Mouse (Mus musculus) forebrain, embryonic 10.5 days (tissue): ENCODE measurements around the gene Fam155a. TPM values are rescaled to one million over a fixed set of nuclear protein-coding genes. Genes with fewer than 3 reads are reported as not detected.

ENCODE experiments used
- DNase-seq: peaks from one replicate; pipeline ENCODE4 v3.0.0-alpha.2; 2017; ENCODE audit warnings: low spot score; ENCODE audit errors: extremely low spot score
- H3K27ac ChIP-seq: fragments of 300-500 bp; sonication (generic); 2 replicates; pipeline ENCODE4 v1.5.1; 2016; ENCODE audit warnings: mild to moderate bottlenecking
- H3K27me3 ChIP-seq: fragments of 300-500 bp; sonication (generic); 2 replicates; pipeline ENCODE4 v1.6.1; 2016; ENCODE audit warnings: mild to moderate bottlenecking; ENCODE audit not compliant: poor library complexity, severe bottlenecking
- H3K36me3 ChIP-seq: fragments of 300-500 bp; sonication (generic); replicated peaks from 2 replicates; pipeline ENCODE4 v1.6.1; 2016; ENCODE audit warnings: mild to moderate bottlenecking, moderate library complexity
- H3K4me1 ChIP-seq: fragments of 300-500 bp; sonication (generic); 2 replicates; pipeline ENCODE4 v1.6.1; 2016
- H3K4me3 ChIP-seq: fragments of 300-500 bp; sonication (generic); 2 replicates; pipeline ENCODE4 v1.5.1; 2016; ENCODE audit warnings: mild to moderate bottlenecking, moderate library complexity
- H3K9me3 ChIP-seq: fragments of 300-500 bp; sonication (generic); 2 replicates; pipeline ENCODE4 v1.6.1; 2016; ENCODE audit warnings: mild to moderate bottlenecking, moderate library complexity
- WGBS: fragments of 180-500 bp; shearing (Covaris S2); methylation state at CpG from one replicate; pipeline ENCODE4 v1.1.7; 2016; 5-methylcytosine and 5-hydroxymethylcytosine counted together
- polyA plus RNA-seq: library from polyadenylated mRNA; unstranded; fragments of >200 nt; fragmentation: Nextera tagmentation; extraction: Ambion mirVana; gene quantifications from 2 replicates; pipeline ENCODE4 v1.2.1, GENCODE M21; 2016

The Fam155a gene
- polyA plus RNA-seq, 1 experiment from 2014 or later = 0.53 TPM

DNA sequence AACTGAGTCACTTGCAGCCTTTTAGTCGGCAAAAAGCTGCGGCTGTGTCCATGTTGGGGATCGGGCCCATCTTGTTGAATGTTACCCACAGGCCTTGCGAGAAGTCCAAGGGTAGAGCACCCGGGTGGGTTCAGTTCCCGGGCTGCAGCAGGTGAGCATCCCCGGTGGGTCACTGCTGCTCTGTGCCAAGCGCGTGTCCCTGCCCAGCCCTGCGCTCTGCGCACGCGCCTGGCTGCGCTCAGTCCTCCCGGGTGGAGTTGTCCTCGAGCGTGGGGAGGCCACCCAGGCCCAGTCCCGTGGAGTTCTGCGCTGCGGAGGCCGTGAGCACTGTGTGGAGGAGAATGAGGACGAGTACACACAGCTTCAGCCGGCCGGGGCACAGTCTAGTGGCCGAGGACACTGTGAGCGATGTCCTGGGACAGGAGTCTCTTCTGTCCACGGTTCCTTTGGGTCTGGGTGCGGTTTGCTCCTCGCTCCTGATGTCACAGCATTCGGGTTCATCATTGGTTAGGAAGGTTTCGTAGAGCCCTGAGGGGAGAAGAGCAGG lies 563.4 kb downstream of the Fam155a start:
- 94% methylated on average over 31 of the region's 31 CpGs for WGBS
- DNase-seq = no peak
- peak overlapping the region; percentile 31; the same call in 1 of the 2 replicates for H3K27ac ChIP-seq
- no peaks in the 10 kb centered on the region for H3K36me3 ChIP-seq
- H3K4me3 ChIP-seq = no peak overlapping the region
- peaks cover 3% of the 10 kb centered on the region; the same call in 1 of the 2 replicates for H3K9me3 ChIP-seq
- no peaks in the 10 kb centered on the region for H3K27me3 ChIP-seq
- H3K4me1 ChIP-seq = peaks cover 43% of the 10 kb centered on the region

DNA sequence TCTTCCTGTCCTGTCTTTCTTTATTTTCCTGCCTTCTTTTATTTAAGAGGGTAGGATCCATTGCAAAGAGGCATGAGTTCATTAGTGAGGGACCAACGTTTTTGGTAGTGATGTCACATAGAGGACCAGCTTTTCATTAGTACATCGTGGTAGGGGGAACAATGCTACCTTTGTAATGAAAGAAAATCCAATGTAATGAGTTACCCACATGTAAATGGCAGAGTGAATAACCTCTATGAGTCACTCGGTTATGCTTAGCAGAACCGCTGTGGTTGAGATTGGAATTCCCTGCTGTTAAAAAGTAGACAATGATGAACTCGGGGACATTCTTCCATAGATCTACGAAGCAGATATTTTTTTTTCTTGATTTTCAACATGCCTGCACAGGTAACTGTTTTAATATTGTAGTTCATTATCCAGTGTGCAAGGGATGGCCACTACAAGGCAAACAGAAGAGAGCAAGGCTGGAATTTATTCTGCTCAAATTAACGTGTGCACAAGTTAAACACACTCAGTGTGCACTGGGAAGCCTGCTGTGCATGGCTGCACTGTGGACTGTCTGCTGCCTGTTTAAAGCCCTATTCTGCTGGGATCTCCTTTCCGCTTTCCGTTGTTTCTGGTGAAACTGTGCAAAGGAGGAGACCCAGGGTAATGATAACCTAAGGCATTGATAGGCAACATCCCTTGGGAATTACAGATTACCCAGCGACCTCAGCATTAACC lies 566.5 kb downstream of the Fam155a start:
- no peaks in the 10 kb centered on the region for H3K36me3 ChIP-seq
- DNase-seq = no peak
- no peak overlapping the region for H3K4me3 ChIP-seq
- peaks cover 38% of the 10 kb centered on the region for H3K4me1 ChIP-seq
- WGBS = 51% methylated on average over 10 of the region's 10 CpGs
- peaks cover 3% of the 10 kb centered on the region; the same call in 1 of the 2 replicates for H3K9me3 ChIP-seq
- H3K27me3 ChIP-seq = no peaks in the 10 kb centered on the region
- peak overlapping the region; percentile 72 for H3K27ac ChIP-seq

DNA sequence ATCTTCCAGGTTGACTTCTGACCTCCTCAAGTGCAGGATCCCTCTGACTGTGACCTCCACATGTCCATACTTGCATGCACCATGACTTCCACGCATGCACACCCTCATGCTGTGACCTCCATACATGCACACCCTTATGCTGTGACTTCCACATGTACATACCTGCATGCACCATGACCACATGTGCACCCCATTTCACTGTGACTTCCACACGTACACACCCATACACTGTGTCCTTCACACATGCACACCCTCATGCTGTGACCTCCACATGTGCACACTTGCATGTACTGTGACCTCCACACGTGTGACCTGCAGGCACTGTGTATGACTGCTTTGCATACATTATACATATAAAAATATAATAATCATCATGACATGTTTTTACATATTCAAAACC lies 570.9 kb downstream of the Fam155a start:
- DNase-seq = no peak
- H3K27ac ChIP-seq = no peak overlapping the region
- H3K27me3 ChIP-seq = no peaks in the 10 kb centered on the region
- no peak overlapping the region for H3K4me3 ChIP-seq
- H3K9me3 ChIP-seq = no peaks in the 10 kb centered on the region
- peaks cover 25% of the 10 kb centered on the region for H3K4me1 ChIP-seq
- 84% methylated on average over 3 of the region's 3 CpGs for WGBS
- no peaks in the 10 kb centered on the region for H3K36me3 ChIP-seq

DNA sequence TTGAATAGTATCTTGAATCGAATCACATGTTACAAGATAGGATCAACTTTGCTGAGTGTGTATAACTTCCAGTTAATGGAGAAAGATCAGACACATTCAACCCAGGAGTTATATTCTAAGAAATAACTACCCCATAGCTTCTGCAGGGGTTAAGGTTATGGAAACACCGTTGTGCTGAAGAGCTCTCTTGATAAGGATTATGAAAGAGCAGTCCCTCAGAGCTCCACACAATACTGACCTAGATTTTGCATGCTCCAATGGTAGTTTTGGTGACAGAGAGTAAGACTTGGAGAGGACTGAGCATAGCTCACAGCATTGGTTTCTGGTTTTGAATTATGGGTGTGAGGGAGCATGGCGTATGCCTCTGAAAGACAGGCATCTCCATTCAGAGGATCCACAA lies 579.3 kb downstream of the Fam155a start:
- H3K4me1 ChIP-seq = no peaks in the 10 kb centered on the region
- no peak for DNase-seq
- no peaks in the 10 kb centered on the region for H3K27me3 ChIP-seq
- H3K27ac ChIP-seq = no peak overlapping the region
- H3K4me3 ChIP-seq = no peak overlapping the region
- no peaks in the 10 kb centered on the region for H3K9me3 ChIP-seq
- WGBS = 88% methylated on average over 3 of the region's 3 CpGs
- H3K36me3 ChIP-seq = no peaks in the 10 kb centered on the region

DNA sequence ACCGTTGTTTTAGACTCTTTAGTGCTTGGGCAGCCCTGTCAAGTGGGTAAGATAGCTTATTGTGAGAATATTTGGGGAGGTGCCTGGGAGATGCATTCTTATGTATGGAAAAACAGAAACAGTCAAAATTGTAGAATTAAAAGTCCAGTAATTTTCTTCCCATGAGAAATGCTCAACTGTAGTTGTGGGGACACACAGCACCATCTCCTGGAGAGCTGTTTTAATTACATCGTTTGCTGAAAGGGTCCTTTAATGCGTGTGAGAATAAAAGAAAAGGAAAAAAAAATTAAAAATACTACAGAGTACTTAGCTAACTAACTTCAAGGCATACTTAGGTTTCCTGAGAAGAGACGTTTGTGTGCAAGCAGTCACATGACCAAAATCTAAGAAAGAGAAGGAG lies 582.3 kb downstream of the Fam155a start:
- Histone ChIP-seq H3K36me3 (no peaks in the 10 kb centered on the region), H3K4me3 (no peak overlapping the region), H3K9me3 (no peaks in the 10 kb centered on the region), H3K4me1 (no peaks in the 10 kb centered on the region), H3K27me3 (no peaks in the 10 kb centered on the region), H3K27ac (no peak overlapping the region)
- no peak for DNase-seq
- 52% methylated on average over 4 of the region's 4 CpGs for WGBS

DNA sequence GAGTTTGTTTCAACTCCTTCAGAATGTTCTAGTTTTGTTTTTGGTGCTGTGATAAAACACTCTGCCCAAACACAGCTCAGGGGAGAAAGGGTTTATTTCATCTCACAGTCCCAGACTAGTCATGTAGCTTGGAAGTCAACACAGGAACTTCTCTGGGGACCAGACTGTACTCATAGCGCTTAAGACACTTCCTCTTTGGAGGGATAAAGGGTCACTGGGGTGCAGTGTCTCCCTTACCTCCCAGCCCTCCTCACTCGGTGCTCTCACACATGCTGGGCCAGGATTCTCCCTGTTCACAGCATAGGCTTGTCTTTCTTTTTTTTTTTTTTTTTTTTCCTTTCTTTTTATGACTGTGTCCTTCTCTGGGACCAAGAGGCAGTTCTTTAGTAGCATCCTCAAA lies 585.8 kb downstream of the Fam155a start:
- Histone ChIP-seq H3K27ac (no peak overlapping the region), H3K27me3 (no peaks in the 10 kb centered on the region), H3K4me3 (no peak overlapping the region), H3K4me1 (no peaks in the 10 kb centered on the region), H3K36me3 (no peaks in the 10 kb centered on the region), H3K9me3 (no peaks in the 10 kb centered on the region)
- DNase-seq = no peak
- WGBS = 58% methylated on average over 2 of the region's 2 CpGs

DNA sequence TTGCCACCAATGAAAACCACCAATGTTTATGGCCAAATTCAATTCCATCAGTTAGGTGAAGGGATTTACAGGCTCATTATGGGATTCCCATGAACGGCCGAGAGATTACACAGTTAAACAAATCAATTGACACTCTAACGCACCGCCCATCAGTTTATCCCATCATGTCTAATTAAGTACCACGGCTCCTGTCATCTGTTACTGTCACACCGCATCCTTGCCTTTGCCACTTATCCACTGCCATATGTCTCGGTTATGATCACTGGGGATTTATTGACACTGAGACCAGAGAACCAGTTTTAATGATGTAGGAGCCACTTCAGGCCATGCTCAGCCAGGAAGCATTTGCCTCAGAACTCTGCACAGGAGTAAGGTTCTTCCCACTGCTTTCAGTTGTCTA lies 588.5 kb downstream of the Fam155a start:
- Histone ChIP-seq H3K4me3 (no peak overlapping the region), H3K4me1 (no peaks in the 10 kb centered on the region), H3K9me3 (no peaks in the 10 kb centered on the region), H3K27me3 (no peaks in the 10 kb centered on the region), H3K36me3 (no peaks in the 10 kb centered on the region), H3K27ac (no peak overlapping the region)
- no peak for DNase-seq
- 92% methylated on average over 7 of the region's 7 CpGs for WGBS

DNA sequence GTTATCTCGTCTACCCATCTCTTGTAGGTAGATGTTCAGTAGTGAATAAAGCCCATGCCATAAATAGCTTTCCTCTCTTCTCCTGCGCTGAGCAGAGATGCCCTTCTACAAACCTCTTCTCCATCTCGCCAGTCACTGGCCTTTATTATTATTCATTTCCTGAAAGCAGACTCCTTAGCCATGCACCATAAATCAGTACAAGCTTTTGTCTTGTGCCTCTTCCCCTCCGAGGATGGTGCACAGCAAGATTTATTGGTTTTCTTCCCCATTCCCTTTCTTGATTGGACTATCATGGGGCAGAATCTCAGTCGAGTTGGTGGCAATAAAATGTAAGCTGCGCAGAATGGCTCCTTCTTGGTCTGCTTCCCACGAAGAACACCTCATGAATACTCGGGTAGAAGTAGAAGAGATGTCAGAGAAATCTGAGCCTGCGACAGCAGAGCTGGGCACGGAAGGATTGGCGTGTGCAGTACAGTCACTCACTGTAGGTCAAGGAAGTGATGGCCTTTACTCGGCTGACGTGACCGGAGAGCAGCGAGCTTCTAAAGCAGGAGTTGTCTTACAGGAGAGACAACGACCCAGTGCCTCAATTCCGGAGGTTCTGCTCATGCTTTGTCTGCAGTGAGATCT lies 590.2 kb downstream of the Fam155a start:
- no peak overlapping the region for H3K4me3 ChIP-seq
- H3K4me1 ChIP-seq = peaks cover 13% of the 10 kb centered on the region; the same call in 1 of the 2 replicates
- 92% methylated on average over 17 of the region's 17 CpGs for WGBS
- H3K9me3 ChIP-seq = no peaks in the 10 kb centered on the region
- H3K27ac ChIP-seq = no peak overlapping the region
- H3K27me3 ChIP-seq = peaks cover 5% of the 10 kb centered on the region
- H3K36me3 ChIP-seq = no peaks in the 10 kb centered on the region
- DNase-seq = no peak

DNA sequence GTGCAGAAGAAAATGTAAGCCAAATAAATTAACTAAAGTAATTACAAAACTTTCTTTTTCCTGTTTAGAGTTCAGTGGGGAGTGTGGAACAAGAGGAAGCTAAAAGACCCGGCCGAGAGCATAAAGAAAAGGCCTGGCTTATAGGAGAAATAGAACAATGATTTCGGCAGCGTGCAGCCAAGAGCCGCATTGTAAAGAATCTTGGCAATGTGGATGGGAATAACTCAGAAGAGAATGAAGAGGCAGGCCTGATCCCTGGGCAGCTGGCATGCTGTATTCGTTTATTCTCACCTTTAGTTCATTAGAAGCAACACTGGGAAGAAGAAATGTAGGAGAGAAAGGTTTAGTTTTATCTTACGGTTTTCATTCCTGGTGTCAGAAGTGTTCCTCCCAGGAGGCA lies 594.0 kb downstream of the Fam155a start:
- Histone ChIP-seq H3K27me3 (peaks cover 16% of the 10 kb centered on the region), H3K4me1 (peaks cover 14% of the 10 kb centered on the region; the same call in 1 of the 2 replicates), H3K36me3 (no peaks in the 10 kb centered on the region), H3K27ac (no peak overlapping the region), H3K9me3 (no peaks in the 10 kb centered on the region), H3K4me3 (no peak overlapping the region)
- WGBS = 58% methylated on average over 7 of the region's 7 CpGs
- DNase-seq = no peak

DNA sequence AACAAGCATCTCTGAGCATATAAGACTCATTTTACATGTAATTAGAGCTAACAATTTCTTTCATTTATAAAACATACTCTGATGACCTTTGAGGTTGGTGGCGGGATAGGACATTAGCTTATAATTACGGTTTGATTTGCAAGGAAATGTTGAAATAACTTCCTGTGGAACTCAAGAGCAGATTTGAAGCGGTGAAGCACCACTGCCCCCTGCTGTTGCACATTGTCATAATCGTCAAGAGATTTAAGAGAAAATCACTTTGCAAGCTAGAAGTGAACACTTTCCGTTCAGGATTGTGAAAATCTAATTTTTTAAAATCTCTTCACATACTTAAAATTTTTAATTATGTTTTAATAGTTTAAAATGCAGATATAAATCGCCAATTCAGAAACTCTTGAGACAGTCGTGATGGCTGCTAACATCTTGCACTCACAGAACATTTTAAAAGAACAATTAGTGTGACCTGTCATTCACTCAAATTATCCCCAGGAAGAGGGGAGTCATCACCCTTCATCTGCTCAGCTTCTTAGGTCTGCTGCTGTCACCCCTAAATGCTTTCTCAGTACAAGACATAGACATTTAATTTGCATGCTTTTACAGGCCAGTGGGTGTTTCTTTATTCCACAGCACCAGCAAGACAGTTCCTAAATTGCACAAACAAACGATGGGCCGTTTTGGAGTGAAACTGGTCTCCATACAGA lies 595.9 kb downstream of the Fam155a start:
- 48% methylated on average over 9 of the region's 9 CpGs for WGBS
- no peak overlapping the region for H3K27ac ChIP-seq
- peak; percentile 50 for DNase-seq
- H3K27me3 ChIP-seq = peaks cover 16% of the 10 kb centered on the region
- H3K36me3 ChIP-seq = no peaks in the 10 kb centered on the region
- peaks cover 17% of the 10 kb centered on the region; the same call in 1 of the 2 replicates for H3K4me1 ChIP-seq
- H3K4me3 ChIP-seq = no peak overlapping the region
- H3K9me3 ChIP-seq = peaks cover 5% of the 10 kb centered on the region; the same call in 1 of the 2 replicates

DNA sequence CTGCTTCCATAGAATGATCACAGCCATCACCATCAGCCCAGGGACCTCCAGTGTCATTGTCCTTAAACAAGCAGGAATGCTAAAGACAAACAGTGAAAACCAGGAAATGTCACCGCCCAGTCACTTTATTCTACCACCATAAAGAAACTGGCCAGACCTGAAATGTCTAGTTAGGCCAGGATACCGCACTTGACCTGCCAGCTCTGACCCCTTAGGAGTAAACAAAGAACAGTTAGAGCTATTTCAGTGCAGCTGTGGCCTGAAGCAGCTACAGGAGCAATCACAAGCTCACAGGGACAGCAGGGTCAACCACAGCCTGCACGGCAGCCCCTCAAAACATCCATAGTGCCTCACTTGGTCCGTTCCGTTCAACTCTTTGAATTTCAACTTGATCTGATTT lies 599.1 kb downstream of the Fam155a start:
- Histone ChIP-seq H3K27ac (no peak overlapping the region), H3K9me3 (peaks cover 5% of the 10 kb centered on the region; the same call in 1 of the 2 replicates), H3K36me3 (no peaks in the 10 kb centered on the region), H3K27me3 (peaks cover 16% of the 10 kb centered on the region), H3K4me1 (peaks cover 10% of the 10 kb centered on the region; the same call in 1 of the 2 replicates), H3K4me3 (no peak overlapping the region)
- 87% methylated on average over 5 of the region's 5 CpGs for WGBS
- DNase-seq = no peak

DNA sequence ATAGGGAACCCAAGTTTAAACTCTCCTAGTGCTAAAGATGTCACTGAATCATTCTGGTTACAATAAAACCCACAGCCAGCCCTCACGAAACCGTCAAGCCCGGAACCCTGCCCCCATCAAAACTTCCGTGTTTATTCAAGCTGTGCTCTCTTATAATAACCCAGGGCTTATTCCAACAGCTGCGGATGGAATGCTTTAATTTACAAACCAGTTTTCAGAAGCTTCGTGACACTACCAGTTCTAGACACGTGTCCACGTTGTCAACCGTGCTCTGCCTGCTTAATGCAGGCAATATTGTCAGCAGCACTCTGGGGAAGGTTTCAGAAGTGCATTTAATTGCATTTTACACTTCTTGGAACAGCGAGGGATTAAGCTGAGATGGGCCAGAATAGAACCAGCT lies 603.0 kb downstream of the Fam155a start:
- WGBS = 86% methylated on average over 10 of the region's 10 CpGs
- Histone ChIP-seq H3K4me3 (no peak overlapping the region), H3K36me3 (no peaks in the 10 kb centered on the region), H3K27ac (no peak overlapping the region), H3K9me3 (peaks cover 5% of the 10 kb centered on the region; the same call in 1 of the 2 replicates), H3K27me3 (no peaks in the 10 kb centered on the region), H3K4me1 (0 out of 2 replicates have a peak, but pooled peaks cover 4% of the 10 kb centered on the region)
- no peak for DNase-seq
